Mouse (Mus musculus) forebrain, embryonic 16.5 days (tissue): ENCODE measurements around the gene Gm13757. TPM values are rescaled to one million over a fixed set of nuclear protein-coding genes. Genes with fewer than 3 reads are reported as not detected.
"Not testable (repeated sequence)": the region's sequence is repeated elsewhere in the genome, so short reads cannot be mapped to it uniquely, and the experiment has no call there.

ENCODE experiments used
- ATAC-seq: fragments of 200-750 bp; cut with Nextera tagmentation; 2 replicates; pipeline ENCODE4 v1.8.0; 2017; ENCODE audit warnings: mild to moderate bottlenecking, moderate library complexity
- H3K27ac ChIP-seq: fragments of 300-500 bp; sonication (generic); 2 replicates; pipeline ENCODE4 v1.5.1; 2014; ENCODE audit warnings: low read length, control low read depth
- H3K27me3 ChIP-seq: fragments of 300-500 bp; sonication (generic); replicated peaks from 2 replicates; pipeline ENCODE4 v1.6.1; 2014; ENCODE audit warnings: low read length; ENCODE audit not compliant: control insufficient read depth, insufficient read depth
- H3K36me3 ChIP-seq: fragments of 300-500 bp; sonication (generic); 2 replicates; pipeline ENCODE4 v1.6.1; 2014; ENCODE audit not compliant: control insufficient read depth, insufficient read depth
- H3K4me1 ChIP-seq: fragments of 300-500 bp; sonication (generic); replicated peaks from 2 replicates; pipeline ENCODE4 v1.6.1; 2014; ENCODE audit warnings: low read length; ENCODE audit not compliant: control insufficient read depth, insufficient read depth
- H3K4me2 ChIP-seq: fragments of 300-500 bp; sonication (generic); 2 replicates; pipeline ENCODE4 v1.6.1; 2014; ENCODE audit warnings: mild to moderate bottlenecking, low read length, control low read depth
- H3K4me3 ChIP-seq: fragments of 300-500 bp; sonication (generic); replicated peaks from 2 replicates; pipeline ENCODE4 v1.5.1; 2014; ENCODE audit warnings: mild to moderate bottlenecking, low read length, control low read depth
- H3K9ac ChIP-seq: fragments of 300-500 bp; sonication (generic); replicated peaks from 2 replicates; pipeline ENCODE4 v1.6.1; 2014; ENCODE audit warnings: low read depth, low read length, control low read depth
- H3K9me3 ChIP-seq: fragments of 300-500 bp; sonication (generic); 2 replicates; pipeline ENCODE4 v1.6.1; 2016; ENCODE audit warnings: low read length; ENCODE audit not compliant: control insufficient read depth
- WGBS: fragments of 180-500 bp; shearing (Covaris S2); extraction: QIAGEN DNeasy Blood & Tissue Kit; methylation state at CpG from one replicate; pipeline ENCODE4 v1.1.7; 2014; 5-methylcytosine and 5-hydroxymethylcytosine counted together
- polyA plus RNA-seq: library from polyadenylated mRNA; unstranded; fragments of >200 nt; fragmentation: Nextera tagmentation; extraction: Ambion mirVana; gene quantifications from 2 replicates; pipeline ENCODE4 v1.2.1, GENCODE M21; 2015

Gene Gm13757
- polyA plus RNA-seq = not detected in 2 replicates

DNA sequence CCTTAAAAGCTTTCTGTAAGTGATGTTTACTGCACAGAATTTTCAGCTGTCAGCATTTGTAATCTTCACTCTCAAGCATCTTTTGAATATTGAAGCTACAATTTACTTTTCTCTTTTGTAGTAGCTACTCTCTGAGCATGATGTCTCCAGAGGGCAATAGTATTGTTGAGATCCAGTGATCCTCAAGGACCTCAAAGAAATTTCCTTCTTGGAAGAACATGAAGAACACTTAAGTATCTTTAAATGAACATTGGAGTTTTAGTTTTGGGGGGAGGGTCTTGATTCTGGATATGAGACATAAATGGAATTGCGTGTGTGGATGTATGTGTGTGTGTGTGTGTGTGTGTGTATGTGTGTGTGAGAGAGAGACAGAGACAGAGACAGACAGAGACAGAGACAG, at the start of gene Gm13757:
TSS of gene Gm13757 (minus strand) at position 101 of the 400 bp plus-strand sequence.
- ATAC-seq = no peak

DNA sequence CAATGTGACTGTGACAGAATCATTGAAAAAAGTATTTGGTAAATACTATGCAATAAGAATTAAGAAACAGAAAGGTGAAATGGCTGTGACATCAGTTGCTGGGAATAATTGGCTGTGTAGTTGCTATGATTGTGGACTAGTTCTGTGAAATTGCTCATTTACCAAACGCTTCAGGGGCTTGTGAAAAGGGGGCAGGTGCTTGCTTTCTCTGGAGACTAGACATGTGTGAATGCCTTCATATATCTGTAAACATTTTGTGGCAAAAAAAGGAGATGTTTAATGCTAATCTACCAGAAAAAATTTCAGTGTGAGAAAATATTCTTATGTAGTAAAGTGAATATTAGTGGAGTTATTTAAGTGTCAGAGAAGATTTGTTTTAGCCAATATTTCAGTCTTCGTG, 44.1 kb upstream of the Gm13757 start, which contains the start of gene Olfr1185-ps1:
TSS of gene Olfr1185-ps1 (plus strand) at position 301 of the 400 bp plus-strand sequence.
- Histone ChIP-seq H3K4me1 (no peaks in the 10 kb centered on the region), H3K27me3 (no peaks in the 10 kb centered on the region), H3K36me3 (no peaks in the 10 kb centered on the region), H3K27ac (no peak within 1 kb of the TSS), H3K4me3 (no peak within 1 kb of the TSS), H3K4me2 (no peak within 1 kb of the TSS), H3K9me3 (no peaks in the 10 kb centered on the region), H3K9ac (no peak within 1 kb of the TSS)
- WGBS = 71% methylated on average over 2 of the region's 2 CpGs
- no peak for ATAC-seq

More for the DNA sequence above, at the start of gene Gm13757:
- Histone ChIP-seq H3K9ac (no peak within 1 kb of the TSS), H3K4me2 (no peak within 1 kb of the TSS), H3K9me3 (no peaks in the 10 kb centered on the region), H3K4me1 (no peaks in the 10 kb centered on the region), H3K27me3 (no peaks in the 10 kb centered on the region), H3K4me3 (no peak within 1 kb of the TSS), H3K27ac (no peak within 1 kb of the TSS), H3K36me3 (no peaks in the 10 kb centered on the region)
- 90% methylated on average over 1 of the region's 1 CpGs for WGBS

DNA sequence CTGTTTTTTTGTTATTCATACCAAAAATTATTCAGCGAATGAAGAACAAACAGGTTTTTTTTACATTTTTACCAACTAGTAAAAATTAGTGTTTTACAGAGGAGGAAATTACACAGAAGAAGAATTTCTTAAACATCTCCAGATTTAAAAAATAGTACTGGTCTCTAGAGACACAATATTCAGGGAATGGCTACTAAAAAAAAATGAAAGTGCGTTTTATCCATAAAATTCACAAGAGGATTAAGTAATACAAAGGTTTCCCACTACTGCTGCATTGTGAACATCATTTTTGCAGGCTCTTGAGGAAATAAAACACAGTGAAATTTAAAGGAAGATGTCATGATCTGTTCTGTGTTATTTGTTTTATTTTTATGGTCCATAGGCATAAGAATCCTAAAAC, 34.4 kb upstream of the Gm13757 start, which contains the start of gene Olfr1184:
TSS of gene Olfr1184 (plus strand) at position 301 of the 400 bp plus-strand sequence.
- ATAC-seq = no peak
- Histone ChIP-seq H3K27ac (no peak within 1 kb of the TSS), H3K4me1 (no peaks in the 10 kb centered on the region), H3K4me2 (no peak within 1 kb of the TSS), H3K9ac (no peak within 1 kb of the TSS), H3K27me3 (no peaks in the 10 kb centered on the region), H3K36me3 (no peaks in the 10 kb centered on the region), H3K4me3 (no peak within 1 kb of the TSS), H3K9me3 (no peaks in the 10 kb centered on the region)
- WGBS = 89% methylated on average over 2 of the region's 2 CpGs

DNA sequence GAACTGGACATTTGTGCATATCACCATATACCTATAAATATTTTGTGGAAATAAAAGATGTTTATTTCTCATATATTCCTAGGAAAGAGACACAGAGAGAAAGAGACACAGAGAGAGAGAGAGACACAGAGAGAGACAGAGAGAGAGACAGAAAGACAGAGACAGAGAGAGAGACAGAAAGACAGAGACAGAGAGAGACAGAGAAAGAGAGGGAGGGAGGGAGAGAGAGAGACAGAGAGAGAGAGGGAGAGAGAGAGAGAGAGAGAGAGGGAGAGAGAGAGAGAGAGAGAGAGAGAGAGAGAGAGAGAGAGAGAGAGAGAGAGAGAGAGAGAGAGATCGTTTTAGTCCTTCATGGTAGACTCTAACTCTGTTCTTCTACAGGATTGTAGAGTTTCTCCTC, 5.6 kb upstream of the Gm13757 start, which contains the start of gene Olfr1183:
TSS of gene Olfr1183 (plus strand) at position 301 of the 400 bp plus-strand sequence.
- WGBS = 94% methylated on average over 1 of the region's 1 CpGs
- not testable (repeated sequence) for H3K27ac ChIP-seq, H3K4me3 ChIP-seq

DNA sequence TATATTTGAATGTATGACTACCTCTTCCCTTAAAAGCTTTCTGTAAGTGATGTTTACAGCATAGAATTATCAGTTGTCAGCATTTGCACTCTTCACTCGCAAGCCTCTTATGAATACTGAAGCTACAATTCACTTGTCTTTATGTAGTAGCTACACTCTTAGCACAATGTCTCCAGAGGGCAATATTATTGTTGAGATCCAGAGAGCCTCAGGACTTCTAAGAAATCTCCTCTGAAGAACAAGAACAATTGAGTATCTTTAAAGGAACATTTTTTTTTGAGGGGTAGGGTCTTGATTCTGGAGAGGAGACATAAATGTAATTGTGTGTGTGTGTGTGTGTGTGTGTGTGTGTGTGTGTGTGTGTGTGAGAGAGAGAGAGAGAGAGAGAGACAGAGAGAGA, 22.9 kb downstream of the Gm13757 start, which contains the start of gene Olfr1181:
TSS of gene Olfr1181 (minus strand) at position 101 of the 400 bp plus-strand sequence.
- Histone ChIP-seq H3K4me1 (no peaks in the 10 kb centered on the region), H3K9me3 (no peaks in the 10 kb centered on the region), H3K36me3 (no peaks in the 10 kb centered on the region), H3K4me2 (no peak within 1 kb of the TSS), H3K27me3 (no peaks in the 10 kb centered on the region), H3K4me3 (no peak within 1 kb of the TSS), H3K9ac (no peak within 1 kb of the TSS), H3K27ac (no peak within 1 kb of the TSS)
- ATAC-seq = no peak
- 96% methylated on average over 1 of the region's 1 CpGs for WGBS

More for the DNA sequence above, 5.6 kb upstream of the Gm13757 start, which contains the start of gene Olfr1183:
- H3K4me1 ChIP-seq, H3K36me3 ChIP-seq, H3K4me2 ChIP-seq, H3K9me3 ChIP-seq, ATAC-seq, H3K27me3 ChIP-seq, H3K9ac ChIP-seq: not testable (repeated sequence)

DNA sequence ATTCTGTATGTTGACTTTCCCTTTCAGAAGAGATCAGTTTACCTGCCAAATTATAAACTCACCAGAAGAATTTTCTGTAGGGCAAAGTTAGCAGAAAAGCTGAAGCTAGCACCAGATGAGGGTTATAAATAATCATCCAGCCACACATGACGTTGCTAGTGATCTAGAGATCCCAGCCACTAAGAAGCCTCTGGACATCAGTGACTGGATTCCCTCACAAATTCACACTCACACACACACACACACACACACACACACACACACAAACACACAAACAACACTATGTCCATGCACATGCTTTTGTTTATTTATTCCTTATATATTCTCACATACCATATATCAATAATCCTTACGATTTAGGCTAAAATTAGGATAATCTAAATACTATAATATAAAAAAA, 29.9 kb downstream of the Gm13757 start, which contains the start of gene Olfr1180:
TSS of gene Olfr1180 (minus strand) at position 101 of the 400 bp plus-strand sequence.
- Histone ChIP-seq H3K4me2 (no peak within 1 kb of the TSS), H3K4me3 (no peak within 1 kb of the TSS), H3K4me1 (no peaks in the 10 kb centered on the region), H3K36me3 (no peaks in the 10 kb centered on the region), H3K27me3 (no peaks in the 10 kb centered on the region), H3K9ac (no peak within 1 kb of the TSS), H3K9me3 (no peaks in the 10 kb centered on the region), H3K27ac (no peak within 1 kb of the TSS)
- WGBS = 83% methylated on average over 2 of the region's 2 CpGs
- ATAC-seq = no peak

DNA sequence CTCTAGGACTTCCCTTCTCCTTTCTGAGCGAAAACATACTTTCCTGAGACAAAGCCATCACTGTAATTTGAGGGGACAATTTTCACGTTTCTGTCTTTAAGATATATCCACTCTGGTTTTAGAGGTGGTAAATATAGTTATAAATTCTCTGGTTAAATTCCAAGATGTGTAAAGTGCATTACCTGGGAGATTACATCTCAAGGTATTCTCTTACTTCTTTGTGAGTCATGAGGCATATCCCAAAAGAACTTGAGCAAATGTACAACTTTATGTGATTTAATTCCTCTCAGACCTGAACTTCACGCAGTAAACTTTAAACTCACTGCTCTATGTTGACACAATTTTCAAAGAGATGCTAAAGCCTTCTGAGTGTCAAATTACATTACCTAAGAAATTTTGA, 42.6 kb downstream of the Gm13757 start, which contains the start of gene Olfr1179:
TSS of gene Olfr1179 (minus strand) at position 101 of the 400 bp plus-strand sequence.
- no peak within 1 kb of the TSS for H3K9ac ChIP-seq
- 85% methylated on average over 3 of the region's 3 CpGs for WGBS
- H3K36me3 ChIP-seq = no peaks in the 10 kb centered on the region
- no peak within 1 kb of the TSS for H3K4me3 ChIP-seq
- H3K4me1 ChIP-seq = no peaks in the 10 kb centered on the region
- no peaks in the 10 kb centered on the region for H3K27me3 ChIP-seq
- no peak for ATAC-seq
- no peaks in the 10 kb centered on the region for H3K9me3 ChIP-seq
- H3K4me2 ChIP-seq = no peak within 1 kb of the TSS
- H3K27ac ChIP-seq = no peak within 1 kb of the TSS

Other genes with a start within 250 kb of the Gm13757 start
- gene Olfr1170, start 220.8 kb downstream of the Gm13757 start, polyA plus RNA-seq = not detected in 2 replicates
- gene Olfr1173, start 169.3 kb downstream of the Gm13757 start, polyA plus RNA-seq = not detected in 2 replicates
- not detected in 2 replicates for gene Olfr1174-ps, start 134.0 kb downstream of the Gm13757 start, polyA plus RNA-seq
- not detected in 2 replicates for gene Olfr1175-ps, start 121.9 kb downstream of the Gm13757 start, polyA plus RNA-seq
- not detected in 2 replicates for gene Olfr1176, start 112.4 kb downstream of the Gm13757 start, polyA plus RNA-seq
- gene Olfr1177-ps, start 102.6 kb downstream of the Gm13757 start, polyA plus RNA-seq = not detected in 2 replicates
- not detected in 2 replicates for gene Olfr1178, start 62.1 kb downstream of the Gm13757 start, polyA plus RNA-seq
- not detected in 2 replicates for gene Olfr1179, start 42.7 kb downstream of the Gm13757 start, polyA plus RNA-seq
- gene Olfr1180, start 30.0 kb downstream of the Gm13757 start, polyA plus RNA-seq = not detected in 2 replicates
- not detected in 2 replicates for gene Olfr1181, start 23.0 kb downstream of the Gm13757 start, polyA plus RNA-seq
- gene Olfr1183, start 5.7 kb upstream of the Gm13757 start, polyA plus RNA-seq = not detected in 2 replicates
- not detected in 2 replicates for gene Olfr1184, start 34.5 kb upstream of the Gm13757 start, polyA plus RNA-seq
- gene Olfr1185-ps1, start 44.2 kb upstream of the Gm13757 start, polyA plus RNA-seq = not detected in 2 replicates
- gene Olfr1186, start 69.4 kb upstream of the Gm13757 start, polyA plus RNA-seq = not detected in 2 replicates
- not detected in 2 replicates for gene Olfr1188, start 107.8 kb upstream of the Gm13757 start, polyA plus RNA-seq
- gene Olfr1189, start 137.3 kb upstream of the Gm13757 start, polyA plus RNA-seq = not detected in 2 replicates
- not detected in 2 replicates for gene Olfr1191-ps1, start 191.4 kb upstream of the Gm13757 start, polyA plus RNA-seq
- not detected in 2 replicates for gene Olfr1192-ps1, start 199.4 kb upstream of the Gm13757 start, polyA plus RNA-seq
- gene Olfr1193, start 226.5 kb upstream of the Gm13757 start, polyA plus RNA-seq = not detected in 2 replicates
- gene Olfr1195, start 240.1 kb upstream of the Gm13757 start, polyA plus RNA-seq = not detected in 2 replicates